Mouse (Mus musculus): ENCODE measurements around the gene Slc39a13. TPM values are rescaled to one million over a fixed set of nuclear protein-coding genes. Genes with fewer than 3 reads are reported as not detected.

Slc39a13 gene
- polyA plus RNA-seq (2014; fragmentation: Illumina TruSeq; extraction: RNeasy Lipid Tissue Mini Kit (QIAGEN cat#74804); ENCODE audit: low read depth, low replicate concordance) = 31.1 TPM

GRCm38 (mm10) chr2:91070076-91070800 lies at the start of gene Slc39a13:
Gene Slc39a13 (minus strand): TSS chr2:91070417.

GRCm38 (mm10) chr2:91117585-91118275 lies 47.5 kb upstream of the Slc39a13 start, which contains the start of gene Mybpc3:
Gene Mybpc3 (plus strand): TSS chr2:91118144.

DNA sequence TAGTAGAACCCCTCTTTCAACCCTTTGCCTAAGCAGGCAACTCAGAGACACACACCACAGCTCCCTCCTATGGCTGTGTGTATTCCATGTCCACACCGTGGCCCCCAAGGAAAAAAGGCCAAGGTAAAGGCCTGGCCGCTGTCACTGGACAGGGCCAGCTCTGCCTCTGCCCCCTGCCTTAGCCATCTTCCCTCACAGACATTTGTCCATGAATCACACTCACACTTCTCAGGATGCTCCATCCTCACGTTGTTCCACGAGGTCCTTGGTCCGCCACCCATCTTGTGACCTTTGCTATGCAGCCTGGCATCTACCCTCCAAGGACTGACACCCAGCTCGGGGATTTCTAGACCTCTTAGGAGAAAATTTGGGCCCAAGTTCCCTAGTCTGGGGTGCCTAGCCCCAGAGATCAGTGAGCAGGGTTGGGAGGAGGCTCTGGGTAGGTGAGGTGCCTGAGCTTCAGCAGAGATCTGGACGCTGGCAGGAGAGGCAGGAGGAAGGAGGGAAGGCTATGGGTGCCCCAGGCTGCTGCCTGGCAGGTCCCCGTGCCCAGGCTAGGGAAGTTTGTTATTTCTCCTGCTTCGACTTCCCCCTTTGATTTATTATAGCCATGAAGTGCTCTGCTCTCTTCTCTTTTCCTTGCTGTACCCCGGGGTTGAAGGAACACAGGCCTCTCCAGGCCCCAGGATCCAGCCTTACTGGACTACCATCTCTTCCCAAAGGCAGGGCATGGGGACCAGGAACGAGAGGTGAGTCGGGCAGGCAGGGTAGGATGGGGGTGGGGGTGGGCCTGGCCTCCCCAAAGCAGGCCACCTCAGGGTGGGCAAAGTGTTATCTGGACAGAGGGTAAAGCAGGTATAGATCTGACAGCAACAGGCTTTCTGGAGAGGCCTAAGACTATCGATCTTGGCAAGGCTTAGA lies 11.8 kb upstream of the Slc39a13 start, which contains the start of gene Spi1:
Spi1 (plus strand) TSS at position 616 of the 921 bp plus-strand sequence.

GRCm38 (mm10) chr2:91053934-91054382 lies 16.3 kb downstream of the Slc39a13 start, which contains the start of gene Psmc3:
Gene Psmc3 (plus strand): TSS chr2:91054009.

DNA sequence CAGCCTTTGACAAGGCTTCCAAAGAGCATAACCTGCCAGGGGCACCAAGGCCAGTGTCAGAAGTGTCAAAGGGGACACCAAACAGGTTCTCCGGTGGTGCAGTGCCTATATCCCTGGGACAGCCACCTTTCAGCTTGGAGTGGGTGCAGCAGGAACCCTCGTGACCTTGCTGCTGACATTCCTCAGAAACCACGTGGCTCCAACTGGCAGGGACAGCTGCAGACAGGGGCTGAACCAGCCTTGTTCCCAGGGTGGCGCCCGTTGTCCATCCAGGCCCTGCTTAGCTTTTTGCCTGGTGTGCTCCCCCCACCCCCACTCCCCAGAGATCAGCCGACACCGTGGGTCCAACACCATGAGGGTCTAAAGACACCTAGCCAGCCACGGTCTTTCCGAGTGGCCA lies 34.8 kb downstream of the Slc39a13 start, which contains the start of gene Rapsn:
Rapsn (plus strand) TSS at position 236 of the 400 bp plus-strand sequence.

Other genes starting within 250 kb of the Slc39a13 start
- 222 TPM for gene Mtch2, start 223.3 kb downstream of the Slc39a13 start, polyA plus RNA-seq (2014; fragmentation: Illumina TruSeq; extraction: RNeasy Lipid Tissue Mini Kit (QIAGEN cat#74804); ENCODE audit: low read depth, low replicate concordance)
- gene C1qtnf4, start 184.6 kb downstream of the Slc39a13 start, polyA plus RNA-seq (2014; fragmentation: Illumina TruSeq; extraction: RNeasy Lipid Tissue Mini Kit (QIAGEN cat#74804); ENCODE audit: low read depth, low replicate concordance) = 3.9 TPM
- gene Kbtbd4, start 165.7 kb downstream of the Slc39a13 start, polyA plus RNA-seq (2014; fragmentation: Illumina TruSeq; extraction: RNeasy Lipid Tissue Mini Kit (QIAGEN cat#74804); ENCODE audit: low read depth, low replicate concordance) = 18.3 TPM
- 761 TPM for gene Ndufs3, start 165.6 kb downstream of the Slc39a13 start, polyA plus RNA-seq (2014; fragmentation: Illumina TruSeq; extraction: RNeasy Lipid Tissue Mini Kit (QIAGEN cat#74804); ENCODE audit: low read depth, low replicate concordance)
- 60.6 TPM for gene Celf1, start 130.0 kb downstream of the Slc39a13 start, polyA plus RNA-seq (2014; fragmentation: Illumina TruSeq; extraction: RNeasy Lipid Tissue Mini Kit (QIAGEN cat#74804); ENCODE audit: low read depth, low replicate concordance)
- gene Rapsn, start 34.8 kb downstream of the Slc39a13 start, polyA plus RNA-seq (2014; fragmentation: Illumina TruSeq; extraction: RNeasy Lipid Tissue Mini Kit (QIAGEN cat#74804); ENCODE audit: low read depth, low replicate concordance) = 25.0 TPM
- 297 TPM for gene Psmc3, start 16.4 kb downstream of the Slc39a13 start, polyA plus RNA-seq (2014; fragmentation: Illumina TruSeq; extraction: RNeasy Lipid Tissue Mini Kit (QIAGEN cat#74804); ENCODE audit: low read depth, low replicate concordance)
- gene Spi1, start 12.0 kb upstream of the Slc39a13 start, polyA plus RNA-seq (2014; fragmentation: Illumina TruSeq; extraction: RNeasy Lipid Tissue Mini Kit (QIAGEN cat#74804); ENCODE audit: low read depth, low replicate concordance) = 4.9 TPM
- 1,487 TPM for gene Mybpc3, start 47.7 kb upstream of the Slc39a13 start, polyA plus RNA-seq (2014; fragmentation: Illumina TruSeq; extraction: RNeasy Lipid Tissue Mini Kit (QIAGEN cat#74804); ENCODE audit: low read depth, low replicate concordance)
- 9.3 TPM for gene Madd, start 113.4 kb upstream of the Slc39a13 start, polyA plus RNA-seq (2014; fragmentation: Illumina TruSeq; extraction: RNeasy Lipid Tissue Mini Kit (QIAGEN cat#74804); ENCODE audit: low read depth, low replicate concordance)
- gene Nr1h3, start 132.4 kb upstream of the Slc39a13 start, polyA plus RNA-seq (2014; fragmentation: Illumina TruSeq; extraction: RNeasy Lipid Tissue Mini Kit (QIAGEN cat#74804); ENCODE audit: low read depth, low replicate concordance) = 29.7 TPM
- gene Acp2, start 132.5 kb upstream of the Slc39a13 start, polyA plus RNA-seq (2014; fragmentation: Illumina TruSeq; extraction: RNeasy Lipid Tissue Mini Kit (QIAGEN cat#74804); ENCODE audit: low read depth, low replicate concordance) = 15.9 TPM
- 10.9 TPM for gene Ddb2, start 166.6 kb upstream of the Slc39a13 start, polyA plus RNA-seq (2014; fragmentation: Illumina TruSeq; extraction: RNeasy Lipid Tissue Mini Kit (QIAGEN cat#74804); ENCODE audit: low read depth, low replicate concordance)
- gene Pacsin3, start 185.5 kb upstream of the Slc39a13 start, polyA plus RNA-seq (2014; fragmentation: Illumina TruSeq; extraction: RNeasy Lipid Tissue Mini Kit (QIAGEN cat#74804); ENCODE audit: low read depth, low replicate concordance) = 213 TPM
- gene Arfgap2, start 194.6 kb upstream of the Slc39a13 start, polyA plus RNA-seq (2014; fragmentation: Illumina TruSeq; extraction: RNeasy Lipid Tissue Mini Kit (QIAGEN cat#74804); ENCODE audit: low read depth, low replicate concordance) = 63.3 TPM